Mouse (Mus musculus) kidney, adult 2 months (tissue): Measurements from ENCODE around the gene Scrn1.

Experiments used
- CTCF ChIP-seq: fragments of 200-500 bp; conservative IDR thresholded peaks from 2 replicates; pipeline ENCODE4 v1.5.1; 2011; ENCODE audit warnings: low read depth, mild to moderate bottlenecking, control low read depth, low read length, moderate library complexity, mixed read lengths; ENCODE audit not compliant: insufficient read depth, insufficient read length
- POLR2A ChIP-seq: fragments of 200-500 bp; IDR thresholded peaks from one replicate; pipeline ENCODE4 v1.6.1; 2011; ENCODE audit warnings: low read depth, low read length, control low read depth

DNA sequence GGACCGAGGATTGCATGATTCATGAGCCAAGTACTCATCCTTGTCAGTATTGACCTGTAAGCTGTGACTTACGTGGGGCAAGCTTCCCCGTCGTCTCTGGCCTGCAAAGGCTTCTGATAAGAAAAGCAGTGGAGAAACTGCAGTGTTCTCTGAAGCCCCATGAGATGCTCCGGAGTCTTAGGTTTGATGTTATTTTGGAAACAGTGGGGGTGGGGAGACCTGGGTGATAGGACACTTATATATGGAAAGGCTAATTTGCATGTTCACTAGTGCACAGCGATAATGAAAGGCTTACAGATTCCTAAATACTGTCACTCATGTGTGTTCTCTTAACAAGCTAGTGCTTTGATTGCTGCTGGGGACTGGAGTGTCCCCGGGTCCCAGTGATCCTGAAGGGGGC, 106.6 kb downstream of the Scrn1 start:
- no peak for TF ChIP-seq POLR2A
- no peak for TF ChIP-seq CTCF
